Mouse (Mus musculus) kidney, postnatal 36 days (tissue): ENCODE measurements at regions not wholly inside any gene's neighbourhood (a gene's known extent, or its start where the extent isn't known, plus 50 kb on each side); places are given as distances from the start of the nearest gene placed in this dataset.

ENCODE experiments used
- DNase-seq, 2 experiments: peaks; one replicate each; pipeline ENCODE4 v3.0.0; 2021 to 2022; ENCODE audit warnings: mixed read lengths in 2 of 2

- DNase-seq: no peak
These were observed 441.9 kb upstream of the Fam19a5 start for GRCm38 (mm10) chr15:87102211-87102610.

- DNase-seq: no peak
These were observed 438.1 kb upstream of the Fam19a5 start for GRCm38 (mm10) chr15:87105951-87106350.

- DNase-seq: no peak
These were observed 436.4 kb upstream of the Fam19a5 start for GRCm38 (mm10) chr15:87107701-87108100.

GRCm38 (mm10) chr15:87108411-87108810 is 435.7 kb upstream of the Fam19a5 start:
- no peak for DNase-seq

- DNase-seq: no peak
These were observed 421.4 kb upstream of the Fam19a5 start for GRCm38 (mm10) chr15:87122656-87123055.

- no peak for DNase-seq
These were observed 418.5 kb upstream of the Fam19a5 start for GRCm38 (mm10) chr15:87125427-87126148.

- no peak for DNase-seq
These were observed 405.2 kb upstream of the Fam19a5 start for GRCm38 (mm10) chr15:87138870-87139269.

GRCm38 (mm10) chr15:87169136-87169535 is 375.0 kb upstream of the Fam19a5 start:
- DNase-seq: no peak

- no peak for DNase-seq
These were observed 373.2 kb upstream of the Fam19a5 start for GRCm38 (mm10) chr15:87170890-87171289.

GRCm38 (mm10) chr15:87173096-87173495 is 371.0 kb upstream of the Fam19a5 start:
- DNase-seq: no peak

GRCm38 (mm10) chr15:87178646-87179045 is 365.5 kb upstream of the Fam19a5 start:
- no peak for DNase-seq

- DNase-seq: no peak
These were observed 363.3 kb upstream of the Fam19a5 start for GRCm38 (mm10) chr15:87180836-87181235.

- DNase-seq: no peak
These were observed 359.9 kb upstream of the Fam19a5 start for GRCm38 (mm10) chr15:87184248-87184647.

GRCm38 (mm10) chr15:87188816-87189455 is 355.2 kb upstream of the Fam19a5 start:
- DNase-seq: no peak

GRCm38 (mm10) chr15:87191901-87192300 is 352.2 kb upstream of the Fam19a5 start:
- DNase-seq: peak in 1 of 2 experiments; percentile 6

GRCm38 (mm10) chr15:87196306-87196893 is 347.7 kb upstream of the Fam19a5 start:
- DNase-seq: no peak

- no peak for DNase-seq
These were observed 344.5 kb upstream of the Fam19a5 start for GRCm38 (mm10) chr15:87199641-87200040.

GRCm38 (mm10) chr15:87200282-87201048 is 343.6 kb upstream of the Fam19a5 start:
- no peak for DNase-seq

GRCm38 (mm10) chr15:87201055-87201454 is 343.0 kb upstream of the Fam19a5 start:
- no peak for DNase-seq

- DNase-seq: no peak
These were observed 314.1 kb upstream of the Fam19a5 start for GRCm38 (mm10) chr15:87229951-87230350.

- DNase-seq: no peak
These were observed 308.0 kb upstream of the Fam19a5 start for GRCm38 (mm10) chr15:87236096-87236495.

GRCm38 (mm10) chr15:87239057-87239456 is 305.0 kb upstream of the Fam19a5 start:
- DNase-seq: no peak

GRCm38 (mm10) chr15:87261497-87261896 is 282.6 kb upstream of the Fam19a5 start:
- no peak for DNase-seq
